Mouse (Mus musculus) lung, postnatal 0 days (tissue): Measurements from ENCODE around the gene Cd80. TPM values are rescaled to one million over a fixed set of nuclear protein-coding genes. Genes with fewer than 3 reads are reported as not detected.

Experiments
- ATAC-seq: fragments of 200-750 bp; cut with Nextera tagmentation; 2 replicates; pipeline ENCODE4 v1.8.0; 2017; ENCODE audit warnings: moderate library complexity
- DNase-seq: peaks from one replicate; pipeline ENCODE4 v3.0.0-alpha.2; 2016; ENCODE audit warnings: low spot score
- H3K27ac ChIP-seq: fragments of 300-500 bp; sonication (generic); 2 replicates; pipeline ENCODE4 v1.5.1; 2014; ENCODE audit warnings: antibody characterized with exemption, mild to moderate bottlenecking, low read length, mixed read lengths
- H3K27me3 ChIP-seq: fragments of 300-500 bp; sonication (generic); replicated peaks from 2 replicates; pipeline ENCODE4 v1.6.1; 2014; ENCODE audit warnings: low read length, mixed read lengths; ENCODE audit not compliant: insufficient read depth
- H3K36me3 ChIP-seq: fragments of 300-500 bp; sonication (generic); 2 replicates; pipeline ENCODE4 v1.6.1; 2014; ENCODE audit warnings: low read length, mixed read lengths; ENCODE audit not compliant: insufficient read depth
- H3K4me1 ChIP-seq: fragments of 300-500 bp; sonication (generic); 2 replicates; pipeline ENCODE4 v1.6.1; 2014; ENCODE audit warnings: antibody characterized with exemption, low read depth, low read length, mixed read lengths; ENCODE audit not compliant: insufficient read depth
- H3K4me2 ChIP-seq: fragments of 300-500 bp; sonication (generic); replicated peaks from 2 replicates; pipeline ENCODE4 v1.6.1; 2014; ENCODE audit warnings: low read depth, mild to moderate bottlenecking, low read length, moderate library complexity, mixed read lengths
- H3K4me3 ChIP-seq: fragments of 300-500 bp; sonication (generic); 2 replicates; pipeline ENCODE4 v1.5.1; 2014; ENCODE audit warnings: low read depth, low read length
- H3K9ac ChIP-seq: fragments of 300-500 bp; sonication (generic); replicated peaks from 2 replicates; pipeline ENCODE4 v1.6.1; 2014; ENCODE audit warnings: low read depth, mild to moderate bottlenecking
- H3K9me3 ChIP-seq: fragments of 300-500 bp; sonication (generic); 2 replicates; pipeline ENCODE4 v1.6.1; 2016; ENCODE audit warnings: low read length, mixed read lengths
- CTCF ChIP-seq: IDR thresholded peaks from 2 replicates; pipeline ENCODE4 v1.5.1; 2016; ENCODE audit warnings: antibody characterized with exemption, mild to moderate bottlenecking
- EP300 ChIP-seq: IDR thresholded peaks from 2 replicates; pipeline ENCODE4 v1.6.1; 2016; ENCODE audit warnings: antibody characterized with exemption, mild to moderate bottlenecking, control low read depth
- WGBS: fragments of 180-500 bp; shearing (Covaris S2); extraction: QIAGEN DNeasy Blood & Tissue Kit; methylation state at CpG from one replicate; pipeline ENCODE4 v1.1.7; 2014; 5-methylcytosine and 5-hydroxymethylcytosine counted together
- polyA plus RNA-seq: library from polyadenylated mRNA; unstranded; fragments of >200 nt; fragmentation: Nextera tagmentation; extraction: Ambion mirVana; gene quantifications from 2 replicates; pipeline ENCODE4 v1.2.1, GENCODE M21; 2015

Cd80 gene
- 0.14 and 0.25 TPM in 2 replicates for polyA plus RNA-seq

- ATAC-seq: no peak
- H3K4me1 ChIP-seq: peaks cover 4% of the 10 kb centered on the region; the same call in 1 of the 2 replicates
- H3K9ac ChIP-seq: no peak within 1 kb of the TSS
- H3K27me3 ChIP-seq: no peaks in the 10 kb centered on the region
- no peak within 1 kb of the TSS for H3K4me3 ChIP-seq
- WGBS: 66% methylated on average over 16 of the region's 17 CpGs
- H3K9me3 ChIP-seq: no peaks in the 10 kb centered on the region
- no peak for DNase-seq
- no peak within 1 kb of the TSS for H3K4me2 ChIP-seq
- H3K36me3 ChIP-seq: no peaks in the 10 kb centered on the region
- no peak within 1 kb of the TSS for H3K27ac ChIP-seq
- no peak for TF ChIP-seq CTCF
- no peak for TF ChIP-seq EP300
These were observed at the start of gene Cd80 for GRCm38 (mm10) chr16:38455511-38456418. TSS of gene Cd80 (plus strand) at chr16:38455561.

- H3K4me3 ChIP-seq: no peak overlapping the region
- no peaks in the 10 kb centered on the region for H3K36me3 ChIP-seq
- no peaks in the 10 kb centered on the region for H3K4me1 ChIP-seq
- ATAC-seq: no peak
- no peaks in the 10 kb centered on the region for H3K9me3 ChIP-seq
- no peak overlapping the region for H3K27ac ChIP-seq
- no peak for DNase-seq
- WGBS: 62% methylated on average over 5 of the region's 5 CpGs
- H3K4me2 ChIP-seq: no peak overlapping the region
- H3K9ac ChIP-seq: no peak overlapping the region
- TF ChIP-seq EP300 (no peak), CTCF (no peak)
- H3K27me3 ChIP-seq: no peaks in the 10 kb centered on the region
These were observed 49.1 kb upstream of the Cd80 start for GRCm38 (mm10) chr16:38406293-38406692.

GRCm38 (mm10) chr16:38406708-38407107, 48.7 kb upstream of the Cd80 start:
- TF ChIP-seq CTCF (no peak), EP300 (no peak)
- no peak for DNase-seq
- whole genome bisulfite sequencing: 69% methylated on average over 6 of the region's 6 CpGs
- Histone ChIP-seq H3K4me2 (no peak overlapping the region), H3K4me1 (no peaks in the 10 kb centered on the region), H3K9me3 (no peaks in the 10 kb centered on the region), H3K36me3 (no peaks in the 10 kb centered on the region), H3K4me3 (no peak overlapping the region), H3K27me3 (no peaks in the 10 kb centered on the region), H3K27ac (no peak overlapping the region), H3K9ac (no peak overlapping the region)
- no peak for ATAC-seq

- DNase-seq (no peak), ATAC-seq (no peak)
- Histone ChIP-seq H3K27me3 (no peaks in the 10 kb centered on the region), H3K36me3 (no peaks in the 10 kb centered on the region), H3K4me2 (no peak overlapping the region), H3K9ac (no peak overlapping the region), H3K27ac (no peak overlapping the region), H3K4me1 (no peaks in the 10 kb centered on the region), H3K4me3 (no peak overlapping the region), H3K9me3 (no peaks in the 10 kb centered on the region)
- TF ChIP-seq CTCF (no peak), EP300 (no peak)
- 48% methylated on average over 5 of the region's 5 CpGs for WGBS
These were observed 47.8 kb upstream of the Cd80 start for GRCm38 (mm10) chr16:38407584-38407983.

- 95% methylated on average over 8 of the region's 8 CpGs for WGBS
- Histone ChIP-seq H3K4me2 (no peak overlapping the region), H3K27ac (no peak overlapping the region), H3K36me3 (no peaks in the 10 kb centered on the region), H3K9ac (no peak overlapping the region), H3K4me3 (no peak overlapping the region), H3K27me3 (no peaks in the 10 kb centered on the region), H3K4me1 (no peaks in the 10 kb centered on the region), H3K9me3 (no peaks in the 10 kb centered on the region)
- DNase-seq (no peak), ATAC-seq (no peak)
- TF ChIP-seq CTCF (no peak), EP300 (no peak)
These were observed 46.9 kb upstream of the Cd80 start for GRCm38 (mm10) chr16:38408416-38408815.

GRCm38 (mm10) chr16:38414953-38415352, 40.4 kb upstream of the Cd80 start:
- DNase-seq: no peak
- ATAC-seq: no peak
- H3K9ac ChIP-seq: no peak overlapping the region
- H3K4me2 ChIP-seq: no peak overlapping the region
- H3K4me1 ChIP-seq: no peaks in the 10 kb centered on the region
- H3K4me3 ChIP-seq: no peak overlapping the region
- no peak for TF ChIP-seq EP300
- no peak for TF ChIP-seq CTCF
- no peaks in the 10 kb centered on the region for H3K27me3 ChIP-seq
- H3K27ac ChIP-seq: no peak overlapping the region
- H3K36me3 ChIP-seq: no peaks in the 10 kb centered on the region
- H3K9me3 ChIP-seq: no peaks in the 10 kb centered on the region
- 74% methylated on average over 7 of the region's 7 CpGs for WGBS
